8 mouse cellular contexts compared by ENCODE assay signal in the genomic region with DNA sequence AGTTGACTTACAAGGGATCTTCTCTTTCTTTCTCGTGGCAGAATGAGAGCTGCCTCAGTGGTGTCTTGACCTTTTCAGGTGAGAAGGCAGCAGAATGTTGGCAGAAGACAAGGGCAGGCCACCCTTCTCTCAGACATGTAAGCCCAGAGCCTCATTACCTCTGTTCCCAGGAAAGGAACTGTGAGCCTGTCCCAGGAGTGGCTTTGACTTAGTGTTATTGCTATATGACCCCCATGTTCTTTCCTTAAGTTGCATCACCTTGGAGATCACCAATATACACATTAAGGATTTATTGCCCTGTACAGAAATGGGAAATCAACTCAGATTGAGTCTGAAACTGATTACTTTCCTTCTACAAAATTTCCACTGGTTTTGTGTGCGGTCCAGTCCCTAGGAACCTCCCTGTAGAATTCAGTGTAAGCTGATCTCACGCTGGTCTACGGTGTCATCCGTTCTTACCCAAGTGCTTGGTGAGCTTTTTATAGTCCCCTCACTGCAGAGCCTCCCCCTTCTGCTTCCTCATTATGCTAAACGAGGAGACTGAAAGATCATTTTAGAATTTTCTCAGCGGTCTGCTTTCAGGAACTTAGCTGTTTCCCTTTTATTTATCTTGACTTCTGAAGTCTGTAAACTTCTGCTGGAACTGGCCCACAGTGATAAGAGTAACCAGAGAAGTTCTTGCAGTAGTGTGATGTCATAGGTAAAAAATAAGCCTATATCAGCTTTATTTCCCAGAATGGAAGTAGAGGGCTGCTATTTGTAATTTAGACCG.
DNase-seq lines count a peak whose midpoint lies in the region; ATAC-seq and TF ChIP-seq lines count a peak whose summit lies in the region.
"Had no signal": no experiment of that assay in that cellular context is flagged by ENCODE, and none has a peak within 500 bp of the region (broad histone marks: within the 10 kb centered on the region; RNA-seq: fewer than 3 reads in every experiment).

No protein-coding gene starts in this region.

- H3K4me1 ChIP-seq in heart, embryonic 14.5 days (ENCODE audit: control insufficient read depth in 2 of 2, insufficient read depth in 2 of 2, low read length in 2 of 2), result peaks cover 10 to 27% of the 10 kb centered on the region in 2 experiments
- H3K4me1 ChIP-seq in megakaryocyte, embryonic 14.5 days, result peaks cover 56% of the 10 kb centered on the region

- H3K27me3 ChIP-seq in heart, embryonic 14.5 days (ENCODE audit: control insufficient read depth, insufficient read depth, low read length), result no peaks in the 10 kb centered on the region
- H3K27me3 ChIP-seq in megakaryocyte, embryonic 14.5 days (replicated peaks), result peaks cover 2% of the 10 kb centered on the region

- WGBS in heart, embryonic 14.5 days, result 8% methylated on average over 8 of the region's 8 CpGs

- H3K27ac ChIP-seq in layer of hippocampus, adult 2 months, result peak overlapping the region; percentile 72
- peak overlapping the region; percentile 82 to 84 for H3K27ac ChIP-seq in heart, embryonic 14.5 days (replicated peaks in 1 of 2; ENCODE audit: control insufficient read depth in 1 of 2, insufficient read depth in 1 of 2, low read depth in 2 of 2, low read length in 2 of 2)

- no peaks in the 10 kb centered on the region for H3K36me3 ChIP-seq in heart, embryonic 14.5 days (ENCODE audit: control insufficient read depth, insufficient read depth, low read length)
- H3K36me3 ChIP-seq in megakaryocyte, embryonic 14.5 days (replicated peaks; ENCODE audit: low read length), result no peaks in the 10 kb centered on the region

- no peaks in the 10 kb centered on the region for H3K9me3 ChIP-seq in heart, embryonic 14.5 days (ENCODE audit: control insufficient read depth, low read length)
- no peaks in the 10 kb centered on the region for H3K9me3 ChIP-seq in megakaryocyte, embryonic 14.5 days

- H3K4me3 ChIP-seq in layer of hippocampus, adult 2 months, result no peak overlapping the region
- H3K4me3 ChIP-seq in heart, embryonic 14.5 days (ENCODE audit: control insufficient read depth in 1 of 2, insufficient read depth in 1 of 2, low read depth in 1 of 2, low read length in 2 of 2), result 0 out of 4 replicates have a peak overlapping the region, but pooled peaks of 1 of the 2 experiments have one; percentile 13
- H3K4me3 ChIP-seq in megakaryocyte, embryonic 14.5 days (replicated peaks), result peak overlapping the region; percentile 82

- DNase-seq in layer of hippocampus, adult 2 months (ENCODE audit: low spot score in 2 of 2), result no peak
- DNase-seq in layer of hippocampus, postnatal 36 days, result no peak
- peak; percentile 36 for DNase-seq in c-Kit-positive CD71-positive TER-119-negative erythroid progenitor cells, embryonic 14.5 days (ENCODE audit: low read depth)
- DNase-seq in cerebellum, adult 9-10 months, result no peak
- DNase-seq: lung, adult 18-20 months had no signal

- peak overlapping the region; percentile 58 for H3K4me2 ChIP-seq in heart, embryonic 14.5 days (ENCODE audit: low read length)

- no peak for TF ChIP-seq CTCF in layer of hippocampus, adult 2 months (conservative IDR thresholded peaks at IDR 0.05)

- H3K9ac ChIP-seq in heart, embryonic 14.5 days (ENCODE audit: low read length), result peak overlapping the region; percentile 42

- peak; percentile 71; the same call in 1 of the 2 replicates for ATAC-seq in heart, embryonic 14.5 days (ENCODE audit: insufficient number of reproducible peaks, insufficient read depth, low FRiP score, low read depth)
- ATAC-seq in cerebellum, adult (ENCODE audit: insufficient number of reproducible peaks, low FRiP score, low TSS enrichment), result no peak
